Comparison of ENCODE assay signal across 16 mouse cellular contexts in genomic region chr7:35371096-35371495, GRCm38 (mm10). TPM values are rescaled to one million over a fixed set of nuclear protein-coding genes. Genes with fewer than 3 reads are reported as not detected.
DNase-seq lines count a peak whose midpoint lies in the region; ATAC-seq and TF ChIP-seq lines count a peak whose summit lies in the region.
"Had no signal": no experiment of that assay in that cellular context is flagged by ENCODE, and none has a peak within 500 bp of the region (broad histone marks: within the 10 kb centered on the region; RNA-seq: fewer than 3 reads in every experiment).

No protein-coding gene starts in this region.

- H3K36me3 ChIP-seq in forebrain, embryonic 14.5 days (ENCODE audit: control insufficient read depth, insufficient read depth, low read length): no peaks in the 10 kb centered on the region
- no peaks in the 10 kb centered on the region for H3K36me3 ChIP-seq in forebrain, embryonic 13.5 days (ENCODE audit: poor library complexity, severe bottlenecking)
- no peaks in the 10 kb centered on the region for H3K36me3 ChIP-seq in hindbrain, embryonic 13.5 days
- H3K36me3 ChIP-seq in neural tube, embryonic 13.5 days: no peaks in the 10 kb centered on the region
- H3K36me3 ChIP-seq: embryonic facial prominence, embryonic 13.5 days; G1E; limb, embryonic 12.5 days had no signal

- TF ChIP-seq CTCF in brain, embryonic 14.5 days (IDR thresholded peaks at IDR 0.05; ENCODE audit: borderline replicate concordance, extremely low read depth, insufficient read depth, insufficient read length): no peak

- no peaks in the 10 kb centered on the region for H3K27me3 ChIP-seq in forebrain, embryonic 14.5 days (replicated peaks; ENCODE audit: control insufficient read depth, insufficient read depth, low read length)
- no peaks in the 10 kb centered on the region for H3K27me3 ChIP-seq in forebrain, embryonic 13.5 days
- no peaks in the 10 kb centered on the region for H3K27me3 ChIP-seq in hindbrain, embryonic 13.5 days
- no peaks in the 10 kb centered on the region for H3K27me3 ChIP-seq in neural tube, embryonic 13.5 days
- H3K27me3 ChIP-seq: embryonic facial prominence, embryonic 13.5 days; limb, embryonic 12.5 days had no signal

- H3K4me2 ChIP-seq in forebrain, embryonic 14.5 days (ENCODE audit: low read length): no peak overlapping the region
- no peak overlapping the region for H3K4me2 ChIP-seq in forebrain, embryonic 13.5 days
- no peak overlapping the region for H3K4me2 ChIP-seq in hindbrain, embryonic 13.5 days
- H3K4me2 ChIP-seq in neural tube, embryonic 13.5 days: peak overlapping the region; percentile 14; the same call in 1 of the 2 replicates
- H3K4me2 ChIP-seq: embryonic facial prominence, embryonic 13.5 days; limb, embryonic 12.5 days had no signal

- DNase-seq in forebrain, embryonic 14.5 days (ENCODE audit: low spot score): peak; percentile 27
- DNase-seq in brain, embryonic 14.5 days (ENCODE audit: low read depth): peak; percentile 50
- no peak for DNase-seq in T-cell, adult 2 months (ENCODE audit: low spot score)
- no peak for DNase-seq in urinary bladder, postnatal 4 days (ENCODE audit: low spot score in 2 of 2)
- DNase-seq: cerebellum, adult 2 months; liver, postnatal 0 days had no signal

- no peak for ATAC-seq in forebrain, embryonic 14.5 days
- no peak for ATAC-seq in forebrain, embryonic 13.5 days
- no peak for ATAC-seq in hindbrain, embryonic 13.5 days (ENCODE audit: low FRiP score)
- ATAC-seq in neural tube, embryonic 13.5 days (ENCODE audit: low read depth): peak; percentile 65; the same call in 1 of the 2 replicates
- no peak for ATAC-seq in megakaryocyte, adult 5-6 weeks (ENCODE audit: poor library complexity, severe bottlenecking)
- ATAC-seq: liver, postnatal 0 days had no signal

- no peak overlapping the region for H3K4me3 ChIP-seq in forebrain, embryonic 14.5 days (ENCODE audit: low read depth, low read length)
- no peak overlapping the region for H3K4me3 ChIP-seq in forebrain, embryonic 13.5 days
- no peak overlapping the region for H3K4me3 ChIP-seq in hindbrain, embryonic 13.5 days
- H3K4me3 ChIP-seq in neural tube, embryonic 13.5 days: no peak overlapping the region
- H3K4me3 ChIP-seq: embryonic facial prominence, embryonic 13.5 days; heart, embryonic 10.5 days; limb, embryonic 12.5 days; megakaryocyte, embryonic 14.5 days had no signal

- no peak for TF ChIP-seq POLR2A in brain, embryonic 14.5 days (IDR thresholded peaks at IDR 0.05; ENCODE audit: borderline replicate concordance, extremely low read depth, insufficient read depth, insufficient read length, poor library complexity, severe bottlenecking)

- H3K9ac ChIP-seq in forebrain, embryonic 14.5 days (ENCODE audit: low read length): no peak overlapping the region
- no peak overlapping the region for H3K9ac ChIP-seq in forebrain, embryonic 13.5 days
- no peak overlapping the region for H3K9ac ChIP-seq in hindbrain, embryonic 13.5 days
- H3K9ac ChIP-seq in neural tube, embryonic 13.5 days: no peak overlapping the region
- H3K9ac ChIP-seq: embryonic facial prominence, embryonic 13.5 days; limb, embryonic 12.5 days; liver, postnatal 0 days had no signal

- H3K27ac ChIP-seq in forebrain, embryonic 14.5 days (ENCODE audit: low read depth, low read length): no peak overlapping the region
- H3K27ac ChIP-seq in forebrain, embryonic 13.5 days: no peak overlapping the region
- peak overlapping the region; percentile 53; the same call in 1 of the 2 replicates for H3K27ac ChIP-seq in hindbrain, embryonic 13.5 days
- H3K27ac ChIP-seq in neural tube, embryonic 13.5 days (replicated peaks): peak overlapping the region; percentile 61
- H3K27ac ChIP-seq: embryonic facial prominence, embryonic 13.5 days; heart, embryonic 10.5 days; limb, embryonic 12.5 days had no signal

- no peaks in the 10 kb centered on the region for H3K9me3 ChIP-seq in forebrain, embryonic 14.5 days (replicated peaks; ENCODE audit: control insufficient read depth, low read length)
- no peaks in the 10 kb centered on the region for H3K9me3 ChIP-seq in forebrain, embryonic 13.5 days (replicated peaks)
- no peaks in the 10 kb centered on the region for H3K9me3 ChIP-seq in hindbrain, embryonic 13.5 days
- 0 out of 2 replicates have a peak, but pooled peaks cover 8% of the 10 kb centered on the region for H3K9me3 ChIP-seq in neural tube, embryonic 13.5 days
- H3K9me3 ChIP-seq: embryonic facial prominence, embryonic 13.5 days; G1E had no signal

- H3K4me1 ChIP-seq in forebrain, embryonic 14.5 days (ENCODE audit: control insufficient read depth, insufficient read depth, low read length): no peaks in the 10 kb centered on the region
- H3K4me1 ChIP-seq in forebrain, embryonic 13.5 days: no peaks in the 10 kb centered on the region
- H3K4me1 ChIP-seq in hindbrain, embryonic 13.5 days (replicated peaks): peaks cover 7% of the 10 kb centered on the region; the same call in 1 of the 2 replicates
- peaks cover 9% of the 10 kb centered on the region; the same call in 1 of the 2 replicates for H3K4me1 ChIP-seq in neural tube, embryonic 13.5 days (replicated peaks)
- H3K4me1 ChIP-seq: embryonic facial prominence, embryonic 13.5 days; limb, embryonic 12.5 days; megakaryocyte, embryonic 14.5 days had no signal

- WGBS in forebrain, embryonic 14.5 days: 6% methylated on average over 14 of the region's 14 CpGs
- 9% methylated on average over 14 of the region's 14 CpGs for WGBS in forebrain, embryonic 13.5 days
- 10% methylated on average over 14 of the region's 14 CpGs for WGBS in hindbrain, embryonic 13.5 days
- WGBS in neural tube, embryonic 13.5 days: 11% methylated on average over 14 of the region's 14 CpGs

RNA-seq across cellular contexts. Expression of gene Faap24, which starts 25.5 kb away (rescaled TPM):
- 21.6 and 22.7 TPM in 2 replicates for polyA plus RNA-seq in forebrain, embryonic 14.5 days (2014; fragmentation: Nextera tagmentation; extraction: Ambion mirVana)
- polyA plus RNA-seq in forebrain, embryonic 13.5 days (2015; fragmentation: Nextera tagmentation; extraction: Ambion mirVana): 27.8 and 28.2 TPM in 2 replicates
- polyA plus RNA-seq in brain, embryonic 14.5 days (2012; rRNA removed): 8.0 and 8.2 TPM in 2 replicates
- 19.3 and 23.0 TPM in 2 replicates for polyA plus RNA-seq in hindbrain, embryonic 13.5 days (2015; fragmentation: Nextera tagmentation; extraction: Ambion mirVana)
- 19.2 and 20.7 TPM in 2 replicates for polyA plus RNA-seq in neural tube, embryonic 13.5 days (2015; fragmentation: Nextera tagmentation; extraction: Ambion mirVana)
- total RNA-seq in megakaryocyte, adult 5-6 weeks (2015): 10.8 and 12.2 TPM in 2 replicates
- 5.5 and 11.1 TPM in 2 replicates for total RNA-seq in megakaryocyte, adult 5-6 weeks (2017)

RNA-seq across cellular contexts. Expression of gene Cep89, which starts 25.7 kb away (rescaled TPM):
- 23.8 and 28.3 TPM in 2 replicates for polyA plus RNA-seq in forebrain, embryonic 14.5 days (2014; fragmentation: Nextera tagmentation; extraction: Ambion mirVana)
- polyA plus RNA-seq in forebrain, embryonic 13.5 days (2015; fragmentation: Nextera tagmentation; extraction: Ambion mirVana): 50.6 and 52.3 TPM in 2 replicates
- polyA plus RNA-seq in brain, embryonic 14.5 days (2012; rRNA removed): 24.4 and 29.0 TPM in 2 replicates
- polyA plus RNA-seq in hindbrain, embryonic 13.5 days (2015; fragmentation: Nextera tagmentation; extraction: Ambion mirVana): 29.6 and 30.5 TPM in 2 replicates
- polyA plus RNA-seq in neural tube, embryonic 13.5 days (2015; fragmentation: Nextera tagmentation; extraction: Ambion mirVana): 26.0 and 27.0 TPM in 2 replicates
- 9.6 and 16.9 TPM in 2 replicates for total RNA-seq in megakaryocyte, adult 5-6 weeks (2015)
- total RNA-seq in megakaryocyte, adult 5-6 weeks (2017): 5.7 TPM in 2 replicates

RNA-seq across cellular contexts. Expression of gene Rhpn2, which starts 37.1 kb away (rescaled TPM):
- 1.2 and 1.6 TPM in 2 replicates for polyA plus RNA-seq in forebrain, embryonic 14.5 days (2014; fragmentation: Nextera tagmentation; extraction: Ambion mirVana)
- 1.1 and 1.3 TPM in 2 replicates for polyA plus RNA-seq in forebrain, embryonic 13.5 days (2015; fragmentation: Nextera tagmentation; extraction: Ambion mirVana)
- 1.4 and 2.5 TPM in 2 replicates for polyA plus RNA-seq in brain, embryonic 14.5 days (2012; rRNA removed)
- polyA plus RNA-seq in hindbrain, embryonic 13.5 days (2015; fragmentation: Nextera tagmentation; extraction: Ambion mirVana): 3.4 and 3.9 TPM in 2 replicates
- 4.6 and 5.0 TPM in 2 replicates for polyA plus RNA-seq in neural tube, embryonic 13.5 days (2015; fragmentation: Nextera tagmentation; extraction: Ambion mirVana)
- not detected in 2 replicates for total RNA-seq in megakaryocyte, adult 5-6 weeks (2015)
- total RNA-seq in megakaryocyte, adult 5-6 weeks (2017): not detected in 2 replicates
- total RNA-seq: hematopoietic stem cell, adult 5-6 weeks had no signal

RNA-seq across cellular contexts. Expression of gene Gpatch1, which starts 52.9 kb away (rescaled TPM):
- polyA plus RNA-seq in forebrain, embryonic 14.5 days (2014; fragmentation: Nextera tagmentation; extraction: Ambion mirVana): 21.2 and 24.0 TPM in 2 replicates
- polyA plus RNA-seq in forebrain, embryonic 13.5 days (2015; fragmentation: Nextera tagmentation; extraction: Ambion mirVana): 19.3 and 19.5 TPM in 2 replicates
- polyA plus RNA-seq in brain, embryonic 14.5 days (2012; rRNA removed): 14.6 and 14.8 TPM in 2 replicates
- polyA plus RNA-seq in hindbrain, embryonic 13.5 days (2015; fragmentation: Nextera tagmentation; extraction: Ambion mirVana): 20.7 and 21.4 TPM in 2 replicates
- polyA plus RNA-seq in neural tube, embryonic 13.5 days (2015; fragmentation: Nextera tagmentation; extraction: Ambion mirVana): 19.3 and 23.0 TPM in 2 replicates
- 7.2 and 7.7 TPM in 2 replicates for total RNA-seq in megakaryocyte, adult 5-6 weeks (2015)
- total RNA-seq in megakaryocyte, adult 5-6 weeks (2017): 7.2 TPM in 2 replicates

Comparison
In these comparisons a context has a peak if more than half of its experiments do, and no peak if none do; other contexts are left out.
1. DNase-seq: peak in forebrain, embryonic 14.5 days (single experiment) and brain, embryonic 14.5 days (single experiment); none in T-cell, adult 2 months (single experiment) and urinary bladder, postnatal 4 days (0 of 2).
2. H3K27ac ChIP-seq: peak in hindbrain, embryonic 13.5 days (single experiment) and neural tube, embryonic 13.5 days (single experiment); none in forebrain, embryonic 14.5 days (single experiment) and forebrain, embryonic 13.5 days (single experiment).